Mouse (Mus musculus): ENCODE measurements around the gene Cstad. TPM values are rescaled to one million over a fixed set of nuclear protein-coding genes. Genes with fewer than 3 reads are reported as not detected.
A peak's percentile ranks its signal among the peaks of the same experiment; 100 is the strongest.

Gene Cstad
- 0.27 and 0.43 TPM in 2 replicates for polyA plus RNA-seq (2015; fragmentation: Nextera tagmentation; extraction: Ambion mirVana)

GRCm38 (mm10) chr2:30594641-30595379 lies at the start of gene Cstad:
TSS of gene Cstad (plus strand) at chr2:30595040.
- H3K36me3 ChIP-seq, result no peaks in the 10 kb centered on the region
- ATAC-seq, result peak; percentile 71
- H3K4me2 ChIP-seq (replicated peaks), result peak within 1 kb of the TSS; percentile 63
- H3K27ac ChIP-seq, result peak within 1 kb of the TSS; percentile 100
- WGBS, result under 1% methylated on average over 37 of the region's 39 CpGs
- H3K4me3 ChIP-seq (replicated peaks), result peak within 1 kb of the TSS; percentile 48
- no peaks in the 10 kb centered on the region for H3K27me3 ChIP-seq
- peaks cover 39% of the 10 kb centered on the region for H3K4me1 ChIP-seq (replicated peaks)
- H3K9me3 ChIP-seq, result no peaks in the 10 kb centered on the region
- H3K9ac ChIP-seq (replicated peaks), result peak within 1 kb of the TSS; percentile 82

- Histone ChIP-seq H3K36me3 (no peaks in the 10 kb centered on the region), H3K9ac (replicated peaks) (0 out of 2 replicates have a peak overlapping the region, but pooled peaks have one; percentile 39), H3K4me1 (replicated peaks) (peaks cover 47% of the 10 kb centered on the region), H3K4me2 (replicated peaks) (peak overlapping the region; percentile 54), H3K27me3 (no peaks in the 10 kb centered on the region), H3K9me3 (no peaks in the 10 kb centered on the region), H3K27ac (peak overlapping the region; percentile 83), H3K4me3 (replicated peaks) (peak overlapping the region; percentile 25; the same call in 1 of the 2 replicates)
- WGBS, result 59% methylated on average over 7 of the region's 7 CpGs
- ATAC-seq, result no peak
Observed at GRCm38 (mm10) chr2:30545706-30546105, 49.1 kb upstream of the Cstad start.

- Histone ChIP-seq H3K4me2 (replicated peaks) (no peak overlapping the region), H3K9me3 (no peaks in the 10 kb centered on the region), H3K27ac (peak overlapping the region; percentile 83), H3K27me3 (no peaks in the 10 kb centered on the region), H3K9ac (replicated peaks) (0 out of 2 replicates have a peak overlapping the region, but pooled peaks have one; percentile 19), H3K36me3 (no peaks in the 10 kb centered on the region), H3K4me3 (replicated peaks) (no peak overlapping the region), H3K4me1 (replicated peaks) (peaks cover 45% of the 10 kb centered on the region)
- ATAC-seq, result no peak
- 45% methylated on average over 2 of the region's 3 CpGs for WGBS
Observed at GRCm38 (mm10) chr2:30546219-30546618, 48.6 kb upstream of the Cstad start.

- no peak overlapping the region for H3K9ac ChIP-seq (replicated peaks)
- H3K9me3 ChIP-seq, result no peaks in the 10 kb centered on the region
- no peak for ATAC-seq
- H3K4me2 ChIP-seq (replicated peaks), result no peak overlapping the region
- peaks cover 40% of the 10 kb centered on the region for H3K4me1 ChIP-seq (replicated peaks)
- no peaks in the 10 kb centered on the region for H3K27me3 ChIP-seq
- H3K27ac ChIP-seq, result peak overlapping the region; percentile 53; the same call in 1 of the 2 replicates
- H3K36me3 ChIP-seq, result no peaks in the 10 kb centered on the region
- 84% methylated on average over 19 of the region's 19 CpGs for WGBS
- no peak overlapping the region for H3K4me3 ChIP-seq (replicated peaks)
Observed at GRCm38 (mm10) chr2:30547455-30548217, 47.2 kb upstream of the Cstad start.

- H3K9ac ChIP-seq (replicated peaks), result no peak overlapping the region
- no peak overlapping the region for H3K27ac ChIP-seq
- no peaks in the 10 kb centered on the region for H3K27me3 ChIP-seq
- H3K4me2 ChIP-seq (replicated peaks), result no peak overlapping the region
- H3K4me3 ChIP-seq (replicated peaks), result no peak overlapping the region
- WGBS, result 89% methylated on average over 5 of the region's 5 CpGs
- H3K9me3 ChIP-seq, result no peaks in the 10 kb centered on the region
- no peaks in the 10 kb centered on the region for H3K36me3 ChIP-seq
- no peak for ATAC-seq
- H3K4me1 ChIP-seq (replicated peaks), result peaks cover 15% of the 10 kb centered on the region
Observed at GRCm38 (mm10) chr2:30551579-30551978, 43.3 kb upstream of the Cstad start.

GRCm38 (mm10) chr2:30553851-30554540 lies 40.8 kb upstream of the Cstad start:
- H3K27ac ChIP-seq, result peak overlapping the region; percentile 39; the same call in 1 of the 2 replicates
- no peaks in the 10 kb centered on the region for H3K9me3 ChIP-seq
- H3K27me3 ChIP-seq, result no peaks in the 10 kb centered on the region
- no peaks in the 10 kb centered on the region for H3K36me3 ChIP-seq
- peaks cover 6% of the 10 kb centered on the region for H3K4me1 ChIP-seq (replicated peaks)
- 64% methylated on average over 7 of the region's 7 CpGs for WGBS
- peak overlapping the region; percentile 37 for H3K4me2 ChIP-seq (replicated peaks)
- ATAC-seq, result peak; percentile 95
- H3K9ac ChIP-seq (replicated peaks), result no peak overlapping the region
- 0 out of 2 replicates have a peak overlapping the region, but pooled peaks have one; percentile 14 for H3K4me3 ChIP-seq (replicated peaks)

GRCm38 (mm10) chr2:30555257-30555656 lies 39.6 kb upstream of the Cstad start:
- Histone ChIP-seq H3K36me3 (no peaks in the 10 kb centered on the region), H3K4me2 (replicated peaks) (no peak overlapping the region), H3K9me3 (no peaks in the 10 kb centered on the region), H3K9ac (replicated peaks) (no peak overlapping the region), H3K27me3 (no peaks in the 10 kb centered on the region), H3K4me3 (replicated peaks) (no peak overlapping the region), H3K4me1 (replicated peaks) (peaks cover 6% of the 10 kb centered on the region), H3K27ac (no peak overlapping the region)
- WGBS, result 84% methylated on average over 9 of the region's 9 CpGs
- ATAC-seq, result no peak

- WGBS, result 91% methylated on average over 5 of the region's 5 CpGs
Observed at GRCm38 (mm10) chr2:30556495-30556894, 38.3 kb upstream of the Cstad start.

GRCm38 (mm10) chr2:30559552-30559951 lies 35.3 kb upstream of the Cstad start:
- no peak for ATAC-seq
- no peak overlapping the region for H3K9ac ChIP-seq (replicated peaks)
- H3K9me3 ChIP-seq, result no peaks in the 10 kb centered on the region
- no peaks in the 10 kb centered on the region for H3K27me3 ChIP-seq
- no peaks in the 10 kb centered on the region for H3K36me3 ChIP-seq
- H3K27ac ChIP-seq, result no peak overlapping the region
- WGBS, result 95% methylated on average over 1 of the region's 1 CpGs
- H3K4me3 ChIP-seq (replicated peaks), result no peak overlapping the region
- no peaks in the 10 kb centered on the region for H3K4me1 ChIP-seq (replicated peaks)
- H3K4me2 ChIP-seq (replicated peaks), result no peak overlapping the region

More at GRCm38 (mm10) chr2:30556495-30556894, 38.3 kb upstream of the Cstad start:
- H3K9me3 ChIP-seq, result no peaks in the 10 kb centered on the region
- no peak overlapping the region for H3K4me3 ChIP-seq (replicated peaks)
- no peaks in the 10 kb centered on the region for H3K36me3 ChIP-seq
- peaks cover 6% of the 10 kb centered on the region for H3K4me1 ChIP-seq (replicated peaks)
- no peaks in the 10 kb centered on the region for H3K27me3 ChIP-seq
- H3K9ac ChIP-seq (replicated peaks), result no peak overlapping the region
- ATAC-seq, result no peak
- H3K4me2 ChIP-seq (replicated peaks), result no peak overlapping the region
- H3K27ac ChIP-seq, result no peak overlapping the region

- peaks cover 11% of the 10 kb centered on the region for H3K4me1 ChIP-seq (replicated peaks)
- H3K4me2 ChIP-seq (replicated peaks), result no peak overlapping the region
- 83% methylated on average over 3 of the region's 3 CpGs for WGBS
- no peaks in the 10 kb centered on the region for H3K27me3 ChIP-seq
- no peak overlapping the region for H3K4me3 ChIP-seq (replicated peaks)
- ATAC-seq, result no peak
- no peak overlapping the region for H3K9ac ChIP-seq (replicated peaks)
- no peak overlapping the region for H3K27ac ChIP-seq
- H3K9me3 ChIP-seq, result no peaks in the 10 kb centered on the region
- no peaks in the 10 kb centered on the region for H3K36me3 ChIP-seq
Observed at GRCm38 (mm10) chr2:30562553-30562952, 32.3 kb upstream of the Cstad start.

- Histone ChIP-seq H3K4me2 (replicated peaks) (no peak overlapping the region), H3K4me3 (replicated peaks) (no peak overlapping the region), H3K36me3 (no peaks in the 10 kb centered on the region), H3K27ac (no peak overlapping the region), H3K9ac (replicated peaks) (no peak overlapping the region), H3K4me1 (replicated peaks) (peaks cover 14% of the 10 kb centered on the region), H3K27me3 (no peaks in the 10 kb centered on the region), H3K9me3 (no peaks in the 10 kb centered on the region)
- whole genome bisulfite sequencing, result 87% methylated on average over 4 of the region's 4 CpGs
- ATAC-seq, result no peak
Observed at GRCm38 (mm10) chr2:30571647-30572046, 23.2 kb upstream of the Cstad start.

- Histone ChIP-seq H3K27ac (no peak overlapping the region), H3K9ac (replicated peaks) (no peak overlapping the region), H3K27me3 (no peaks in the 10 kb centered on the region), H3K4me3 (replicated peaks) (no peak overlapping the region), H3K36me3 (no peaks in the 10 kb centered on the region), H3K4me2 (replicated peaks) (no peak overlapping the region), H3K9me3 (no peaks in the 10 kb centered on the region), H3K4me1 (replicated peaks) (no peaks in the 10 kb centered on the region)
- WGBS, result 85% methylated on average over 4 of the region's 4 CpGs
- no peak for ATAC-seq
Observed at GRCm38 (mm10) chr2:30573522-30573921, 21.3 kb upstream of the Cstad start.

All from midbrain, embryonic 13.5 days (tissue).